Mouse (Mus musculus) cerebellum, postnatal 25 days (tissue): Measurements from ENCODE around the gene Ttc17.
A peak's percentile ranks its signal among the peaks of the same experiment; 100 is the strongest.

Experiments
- DNase-seq, 2 experiments: peaks; one replicate each; pipeline ENCODE4 v3.0.0; 2021; ENCODE audit warnings: mixed read lengths in 2 of 2

The Ttc17 gene

GRCm38 (mm10) chr2:94289659-94290058 lies 116.8 kb downstream of the Ttc17 start:
- no peak for DNase-seq

- peak in 1 of 2 experiments; percentile 52 for DNase-seq
Measured at GRCm38 (mm10) chr2:94289169-94289568, 117.3 kb downstream of the Ttc17 start.

- no peak for DNase-seq
Measured at GRCm38 (mm10) chr2:94288086-94288485, 118.4 kb downstream of the Ttc17 start.

- DNase-seq: peak; percentile 51 to 54
Measured at GRCm38 (mm10) chr2:94287435-94287834, 119.1 kb downstream of the Ttc17 start.

- DNase-seq: no peak
Measured at GRCm38 (mm10) chr2:94283526-94283925, 123.0 kb downstream of the Ttc17 start.

GRCm38 (mm10) chr2:94279596-94279995 lies 126.9 kb downstream of the Ttc17 start:
- peak in 1 of 2 experiments; percentile 62 for DNase-seq

GRCm38 (mm10) chr2:94276103-94276502 lies 130.4 kb downstream of the Ttc17 start:
- DNase-seq: peak; percentile 81 to 86

GRCm38 (mm10) chr2:94275658-94276057 lies 130.8 kb downstream of the Ttc17 start:
- DNase-seq: peak; percentile 55 to 61

GRCm38 (mm10) chr2:94273154-94274021 lies 133.1 kb downstream of the Ttc17 start:
- DNase-seq: peak; percentile 92 to 95

GRCm38 (mm10) chr2:94271176-94271575 lies 135.3 kb downstream of the Ttc17 start:
- DNase-seq: no peak

- DNase-seq: no peak
Measured at GRCm38 (mm10) chr2:94268835-94269234, 137.7 kb downstream of the Ttc17 start.

- DNase-seq: no peak
Measured at GRCm38 (mm10) chr2:94267213-94267850, 139.2 kb downstream of the Ttc17 start.

- DNase-seq: no peak
Measured at GRCm38 (mm10) chr2:94266381-94267160, 139.9 kb downstream of the Ttc17 start.

GRCm38 (mm10) chr2:94265221-94266191 lies 141.0 kb downstream of the Ttc17 start:
- peak; percentile 74 to 83 for DNase-seq

GRCm38 (mm10) chr2:94264631-94265098 lies 141.8 kb downstream of the Ttc17 start:
- DNase-seq: peak; percentile 43 to 60

- no peak for DNase-seq
Measured at GRCm38 (mm10) chr2:94264006-94264405, 142.5 kb downstream of the Ttc17 start.

- peak; percentile 58 to 75 for DNase-seq
Measured at GRCm38 (mm10) chr2:94263530-94263937, 143.0 kb downstream of the Ttc17 start.

GRCm38 (mm10) chr2:94262917-94263529 lies 143.5 kb downstream of the Ttc17 start:
- no peak for DNase-seq

- DNase-seq: peak; percentile 43 to 75
Measured at GRCm38 (mm10) chr2:94254102-94254501, 152.4 kb downstream of the Ttc17 start.
